Mouse (Mus musculus) liver, embryonic 18 days (tissue): ENCODE measurements around the gene Ccdc3. TPM values are rescaled to one million over a fixed set of nuclear protein-coding genes. Genes with fewer than 3 reads are reported as not detected.

Experiments
- polyA plus RNA-seq: library from polyadenylated mRNA; depleted of rRNA; stranded (reverse); fragments of >200 nt; gene quantifications from 2 replicates; pipeline ENCODE4 v1.2.3, GENCODE M21; 2012; rRNA removed

Gene Ccdc3
- polyA plus RNA-seq: 2.8 and 2.9 TPM in 2 replicates

GRCm38 (mm10) chr2:5137500-5138286, at the start of gene Ccdc3:
Ccdc3 (plus strand) TSS chr2:5137776.

Other genes starting within 250 kb of the Ccdc3 start
- 158 and 164 TPM in 2 replicates for gene Phyh, start 218.8 kb upstream of the Ccdc3 start, polyA plus RNA-seq
- not detected in 2 replicates for gene Ucma, start 161.7 kb upstream of the Ccdc3 start, polyA plus RNA-seq
- 16.7 TPM in 2 replicates for gene Mcm10, start 125.0 kb upstream of the Ccdc3 start, polyA plus RNA-seq
- 13.1 and 13.3 TPM in 2 replicates for gene Optn, start 73.7 kb upstream of the Ccdc3 start, polyA plus RNA-seq